Mouse (Mus musculus) olfactory bulb, adult 2 months (tissue): ENCODE measurements around the gene Gm13691.

Experiments
- CTCF ChIP-seq: fragments of 200-500 bp; IDR thresholded peaks from 2 replicates; pipeline ENCODE4 v1.5.1; 2012; ENCODE audit warnings: low read depth, mild to moderate bottlenecking, low read length, moderate library complexity; ENCODE audit not compliant: insufficient read depth
- POLR2A ChIP-seq: fragments of 200-500 bp; IDR thresholded peaks from 2 replicates; pipeline ENCODE4 v1.6.1; 2012; ENCODE audit warnings: mild to moderate bottlenecking, low read depth, low read length, moderate library complexity; ENCODE audit not compliant: insufficient read depth

- TF ChIP-seq POLR2A (no peak), CTCF (no peak)
Observed at GRCm38 (mm10) chr2:84009818-84010217, 19.5 kb downstream of the Gm13691 start.
